Mouse (Mus musculus) frontal cortex, adult (tissue): Measurements from ENCODE around the gene Asic1.
A peak's percentile ranks its signal among the peaks of the same experiment; 100 is the strongest.

Experiments
- ATAC-seq: cut with Nextera tagmentation; 2 replicates; pipeline ENCODE4 v1.9.2; 2017; ENCODE audit warnings: mild to moderate bottlenecking, moderate library complexity, mixed read lengths; ENCODE audit not compliant: low TSS enrichment

Gene Asic1

GRCm38 (mm10) chr15:99663964-99664599 lies 6.1 kb upstream of the Asic1 start:
- 0 out of 2 replicates have a peak, but pooled peaks have one; percentile 13 for ATAC-seq

DNA sequence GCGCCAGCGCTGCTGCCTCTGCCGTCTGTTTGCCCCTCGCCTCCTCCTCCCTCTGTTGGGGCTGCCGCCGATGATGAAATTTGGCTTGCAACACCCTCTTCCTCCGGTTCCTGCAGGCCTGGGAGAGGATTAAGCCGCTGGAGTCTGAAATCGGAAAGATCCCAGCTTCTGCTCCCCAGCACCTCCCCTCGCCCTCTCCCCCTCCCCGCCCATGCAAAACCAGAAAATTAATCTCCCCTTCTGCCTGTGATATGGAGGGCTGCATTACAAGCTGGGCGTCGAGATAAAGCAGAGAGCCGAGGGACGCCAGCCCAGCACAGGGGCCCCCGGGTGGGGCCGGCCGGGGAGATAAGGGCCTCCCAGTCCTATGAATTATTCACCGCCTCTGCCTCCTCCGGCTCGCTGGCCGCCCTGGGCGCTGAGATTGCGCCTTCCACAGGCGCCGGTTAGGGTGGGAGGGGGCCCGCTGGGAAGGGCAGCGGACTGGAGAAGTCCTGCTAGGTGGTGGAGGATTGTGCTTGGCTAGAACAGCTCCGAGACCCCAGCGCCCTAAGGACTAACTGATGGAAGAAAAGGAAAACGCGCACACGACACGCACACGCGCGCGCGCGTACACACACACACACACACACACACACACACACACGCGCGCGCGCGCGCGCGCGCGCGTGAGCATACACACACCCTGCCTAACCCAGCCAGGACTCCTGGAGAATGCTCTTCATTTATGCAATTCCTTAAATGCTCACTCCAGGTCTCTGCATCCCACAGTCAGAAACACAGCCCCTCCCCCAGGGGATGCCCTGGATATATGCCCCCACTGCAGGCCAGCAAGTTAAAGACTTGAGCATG lies 5.3 kb upstream of the Asic1 start:
- ATAC-seq: peak; percentile 75

DNA sequence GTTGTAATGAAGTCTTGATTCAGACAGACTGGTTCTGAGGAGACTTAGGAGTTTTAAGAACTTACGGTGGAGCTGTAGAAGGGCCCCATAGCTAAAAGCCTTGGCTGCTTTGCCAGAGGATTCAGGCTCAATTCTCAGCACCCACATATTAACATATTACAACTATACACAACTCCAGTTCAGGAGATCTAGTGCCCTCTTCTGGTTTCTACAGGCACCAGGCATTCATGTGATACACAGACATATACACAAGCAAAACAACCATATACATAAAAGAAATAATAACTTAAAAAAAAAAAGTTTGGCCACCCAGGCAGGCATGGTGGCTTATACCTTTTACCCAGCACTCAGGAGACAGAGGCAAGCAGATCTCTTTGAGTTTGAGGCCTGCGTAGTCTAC lies 2.6 kb upstream of the Asic1 start:
- ATAC-seq: no peak

- ATAC-seq: peak; percentile 11; the same call in 1 of the 2 replicates
Observed at GRCm38 (mm10) chr15:99668881-99669280, 1.3 kb upstream of the Asic1 start.

DNA sequence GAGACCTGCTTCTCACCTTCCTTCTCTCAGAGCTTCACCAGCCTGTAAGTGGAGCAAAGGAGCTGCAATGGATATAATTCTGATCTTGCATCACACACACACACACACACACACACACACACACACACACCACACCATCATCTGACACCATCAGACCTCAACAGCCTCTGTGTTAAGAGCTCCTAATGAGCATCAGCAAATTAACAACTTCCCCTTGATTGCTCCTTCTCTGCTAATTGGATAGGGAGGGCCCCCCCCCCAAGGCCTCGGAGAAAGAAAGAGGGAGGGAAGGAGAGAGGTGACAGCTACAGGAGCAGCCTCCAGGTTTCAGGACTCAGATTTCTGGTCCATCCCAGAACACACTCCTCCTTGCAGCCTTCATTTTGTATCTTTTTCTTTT lies 776 bp upstream of the Asic1 start:
- ATAC-seq: no peak

GRCm38 (mm10) chr15:99670964-99671670 lies 949 bp downstream of the Asic1 start:
- ATAC-seq: peak; percentile 18; the same call in 1 of the 2 replicates

GRCm38 (mm10) chr15:99671783-99672182 lies 1.6 kb downstream of the Asic1 start:
- ATAC-seq: peak; percentile 25; the same call in 1 of the 2 replicates

GRCm38 (mm10) chr15:99674866-99675265 lies 4.7 kb downstream of the Asic1 start:
- ATAC-seq: no peak

GRCm38 (mm10) chr15:99677089-99677488 lies 6.9 kb downstream of the Asic1 start:
- ATAC-seq: 0 out of 2 replicates have a peak, but pooled peaks have one; percentile 38

- no peak for ATAC-seq
Observed at GRCm38 (mm10) chr15:99678063-99678800, 8.1 kb downstream of the Asic1 start.

DNA sequence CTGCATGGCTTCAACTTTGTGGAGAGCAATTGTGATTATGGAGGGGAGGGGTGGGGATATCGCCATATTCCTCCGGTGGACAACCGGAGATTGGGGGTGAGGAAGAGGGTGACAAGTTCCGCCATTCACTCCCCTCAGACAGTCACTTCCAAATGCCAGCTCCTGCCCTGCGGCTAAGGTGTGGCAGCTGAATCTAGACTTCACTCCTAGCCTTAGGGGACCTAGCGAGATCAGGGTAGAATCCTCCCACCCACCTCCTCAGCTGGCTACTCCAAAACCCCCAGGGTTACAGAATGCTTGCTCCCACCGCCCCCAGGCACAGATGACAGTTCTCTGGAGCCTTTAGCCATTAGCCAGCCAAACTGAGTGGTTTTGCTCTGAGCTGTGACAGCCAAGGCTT lies 8.8 kb downstream of the Asic1 start:
- ATAC-seq: no peak

- ATAC-seq: no peak
Observed at GRCm38 (mm10) chr15:99682880-99683279, 12.7 kb downstream of the Asic1 start.

- ATAC-seq: no peak
Observed at GRCm38 (mm10) chr15:99684156-99684555, 14.0 kb downstream of the Asic1 start.

- ATAC-seq: peak; percentile 79
Observed at GRCm38 (mm10) chr15:99688712-99689111, 18.5 kb downstream of the Asic1 start.

DNA sequence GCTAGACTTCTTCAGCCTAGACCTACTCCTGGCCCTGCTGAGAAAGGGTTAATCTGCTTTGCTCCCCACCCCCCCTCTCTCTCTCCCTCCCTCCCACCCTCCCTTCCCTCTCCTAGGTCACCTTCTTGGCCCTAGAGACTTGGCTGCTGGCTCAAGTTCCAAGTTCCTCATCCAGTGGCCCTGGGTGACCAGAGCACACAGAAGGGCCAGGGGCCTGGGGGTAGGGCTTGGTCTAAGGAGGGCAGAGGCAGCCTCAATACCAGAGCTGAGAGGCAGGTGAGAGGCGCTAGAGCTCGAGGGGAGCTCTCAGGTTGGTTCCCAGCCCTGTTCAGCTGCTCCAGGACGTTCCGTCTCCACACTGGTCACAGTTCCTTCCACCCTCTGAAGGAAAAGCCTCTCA lies 20.8 kb downstream of the Asic1 start:
- ATAC-seq: no peak

- no peak for ATAC-seq
Observed at GRCm38 (mm10) chr15:99691976-99692375, 21.8 kb downstream of the Asic1 start.

GRCm38 (mm10) chr15:99697309-99697708 lies 27.1 kb downstream of the Asic1 start:
- ATAC-seq: no peak

DNA sequence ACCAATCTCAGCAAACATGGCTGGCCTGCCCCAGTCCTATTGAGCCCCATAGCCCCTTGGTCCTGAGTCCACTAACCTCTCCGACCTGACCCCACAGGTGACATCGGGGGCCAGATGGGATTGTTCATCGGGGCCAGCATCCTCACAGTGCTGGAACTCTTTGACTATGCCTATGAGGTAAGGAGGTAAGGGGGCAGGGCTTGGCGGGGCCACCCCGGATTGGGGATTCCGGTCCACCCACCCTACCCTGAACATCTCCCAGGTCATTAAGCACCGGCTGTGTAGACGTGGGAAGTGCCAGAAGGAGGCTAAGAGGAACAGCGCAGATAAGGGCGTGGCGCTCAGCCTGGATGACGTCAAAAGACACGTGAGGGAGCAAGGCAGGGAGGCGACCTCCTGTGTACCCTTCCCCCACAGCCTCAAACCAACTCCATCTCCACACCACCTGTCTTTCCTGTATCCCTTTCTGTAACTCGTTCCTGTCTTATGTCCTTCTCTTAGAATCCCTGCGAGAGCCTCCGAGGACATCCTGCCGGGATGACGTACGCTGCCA lies 28.4 kb downstream of the Asic1 start:
- ATAC-seq: 0 out of 2 replicates have a peak, but pooled peaks have one; percentile 10

GRCm38 (mm10) chr15:99699715-99700114 lies 29.5 kb downstream of the Asic1 start:
- no peak for ATAC-seq

GRCm38 (mm10) chr15:99700219-99701106 lies 30.3 kb downstream of the Asic1 start:
- ATAC-seq: no peak
